Mouse (Mus musculus): ENCODE results near the gene Trim33.

Trim33 gene

GRCm38 (mm10) chr3:103279182-103280149 lies at the start of gene Trim33:
Trim33 (plus strand) TSS chr3:103279293.
- peak; percentile 92 for DNase-seq (ENCODE audit: extremely low spot score)

DNA sequence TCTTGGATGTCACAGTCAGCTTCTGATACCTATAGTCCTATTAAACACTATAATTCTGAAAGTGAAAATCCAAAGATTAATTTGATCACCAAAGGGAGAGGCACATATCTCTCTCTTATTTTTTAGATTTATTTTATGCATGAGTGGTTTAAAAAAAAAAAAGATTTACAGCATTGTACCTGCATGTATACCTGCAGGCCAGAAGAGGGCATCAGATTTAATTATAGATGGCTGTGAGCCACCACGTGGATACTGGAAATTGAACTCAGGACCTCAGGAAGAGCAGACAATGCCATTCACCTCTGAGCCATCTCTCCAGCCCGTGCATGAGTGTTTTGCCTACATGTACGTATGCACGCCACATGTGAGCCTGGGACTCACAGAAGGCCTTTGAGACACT lies 46.7 kb upstream of the Trim33 start:
- no peak for DNase-seq (ENCODE audit: extremely low spot score)

GRCm38 (mm10) chr3:103241524-103241923 lies 37.6 kb upstream of the Trim33 start:
- DNase-seq (ENCODE audit: extremely low spot score) = no peak

DNA sequence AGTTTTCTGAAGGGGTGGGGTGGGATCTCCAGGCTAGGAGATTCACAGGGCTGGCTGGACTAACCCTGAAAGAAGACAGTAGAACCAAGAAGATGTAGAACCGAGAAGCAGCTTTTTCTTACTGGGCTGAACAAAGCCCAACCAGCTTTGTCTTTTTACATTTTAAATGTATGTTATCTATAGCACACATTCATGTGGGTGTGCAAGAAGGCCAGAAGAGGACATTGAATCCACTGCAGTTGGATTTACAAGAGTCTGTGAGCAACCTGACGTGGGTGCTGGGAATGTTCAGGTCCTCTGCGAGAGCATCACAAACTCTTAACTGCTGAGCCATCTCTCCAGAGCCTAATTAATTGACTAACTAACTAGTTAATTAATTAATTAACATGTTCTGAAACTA lies 36.9 kb upstream of the Trim33 start:
- DNase-seq (ENCODE audit: extremely low spot score) = no peak

DNA sequence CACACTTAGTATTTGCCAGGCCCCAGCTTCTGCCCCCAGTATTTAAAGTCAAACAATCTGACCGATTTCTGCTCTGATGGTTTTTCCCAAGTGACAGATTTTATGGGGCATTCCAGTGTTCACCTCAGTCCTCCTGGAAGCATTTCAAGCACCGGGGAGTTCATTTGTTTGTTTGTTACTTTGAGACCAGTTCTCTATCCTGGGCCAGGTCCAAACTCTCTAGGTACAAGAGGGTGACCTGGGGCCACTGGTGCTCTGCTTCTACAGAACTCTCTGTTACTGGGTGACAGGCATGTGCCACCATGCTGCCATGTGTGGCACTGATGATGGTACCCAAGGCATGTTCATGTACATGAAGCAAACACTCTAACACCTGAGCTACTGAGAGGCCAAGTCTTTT lies 35.6 kb upstream of the Trim33 start:
- no peak for DNase-seq (ENCODE audit: extremely low spot score)

- no peak for DNase-seq (ENCODE audit: extremely low spot score)
Measured at GRCm38 (mm10) chr3:103246627-103247260, 32.3 kb upstream of the Trim33 start.

DNA sequence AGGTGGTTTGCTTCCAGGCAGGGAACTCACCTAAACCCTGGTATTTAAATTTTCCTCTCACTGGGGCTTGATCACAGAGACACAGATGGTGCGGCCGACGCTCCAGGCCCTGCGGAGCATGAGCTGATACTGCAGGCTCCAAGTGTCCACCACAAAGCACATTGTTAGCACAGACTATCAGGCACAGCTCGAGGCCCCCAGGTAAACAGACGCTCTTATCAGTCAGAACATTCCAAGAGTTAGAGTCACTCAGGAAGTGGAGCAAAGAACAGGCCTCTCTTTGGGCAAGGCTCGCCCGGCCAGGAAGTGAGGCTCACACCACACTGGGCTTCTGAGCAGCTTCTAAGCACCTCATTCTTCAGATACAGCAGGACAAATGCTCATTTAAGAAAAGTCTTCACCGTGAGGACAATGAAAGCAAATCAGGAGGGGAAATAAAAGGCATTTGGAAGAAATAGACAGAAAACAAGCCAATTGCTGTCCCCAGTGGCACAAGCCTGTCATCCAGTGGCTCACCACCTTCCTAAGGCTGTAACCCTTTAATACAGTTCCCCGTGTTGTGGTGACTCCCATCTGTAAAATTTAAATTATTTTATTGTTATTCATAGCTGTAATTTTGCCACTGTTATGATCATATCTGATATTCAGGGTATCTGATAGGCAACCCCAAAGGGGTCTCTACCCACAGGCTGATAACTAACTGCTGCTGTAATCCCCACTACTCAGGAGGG lies 22.8 kb upstream of the Trim33 start:
- no peak for DNase-seq (ENCODE audit: extremely low spot score)

DNA sequence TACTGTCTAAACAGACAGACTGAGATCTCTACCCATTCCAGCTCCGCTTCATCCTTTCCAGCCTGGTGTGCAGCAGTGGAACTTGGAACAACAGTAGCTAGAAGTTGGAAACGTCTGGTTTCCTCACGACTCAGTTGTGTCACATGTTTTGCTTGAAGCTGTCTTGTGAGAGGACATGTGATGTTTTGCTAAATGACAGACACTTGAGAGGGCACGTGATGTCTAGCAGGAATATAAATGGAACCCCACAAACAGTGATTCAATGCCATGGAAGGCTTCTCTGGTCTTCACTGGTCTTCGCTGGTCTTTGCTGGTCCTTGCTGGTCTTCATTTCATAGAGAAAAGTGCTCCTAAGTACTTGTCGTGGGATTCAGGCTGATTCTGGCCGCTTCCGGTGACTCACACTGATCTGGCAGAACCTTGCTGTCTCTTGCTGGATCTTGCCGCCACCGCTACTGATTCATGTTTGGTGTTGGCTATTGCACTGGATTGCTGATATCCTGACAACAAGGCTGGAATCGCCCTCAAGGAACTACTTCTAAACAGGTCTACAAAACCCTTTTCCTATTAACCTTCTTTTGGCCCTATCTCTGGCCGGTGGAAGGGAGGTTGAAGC lies 16.2 kb upstream of the Trim33 start:
- no peak for DNase-seq (ENCODE audit: extremely low spot score)

GRCm38 (mm10) chr3:103278561-103279181 lies 422 bp upstream of the Trim33 start:
- peak; percentile 47 for DNase-seq (ENCODE audit: extremely low spot score)

DNA sequence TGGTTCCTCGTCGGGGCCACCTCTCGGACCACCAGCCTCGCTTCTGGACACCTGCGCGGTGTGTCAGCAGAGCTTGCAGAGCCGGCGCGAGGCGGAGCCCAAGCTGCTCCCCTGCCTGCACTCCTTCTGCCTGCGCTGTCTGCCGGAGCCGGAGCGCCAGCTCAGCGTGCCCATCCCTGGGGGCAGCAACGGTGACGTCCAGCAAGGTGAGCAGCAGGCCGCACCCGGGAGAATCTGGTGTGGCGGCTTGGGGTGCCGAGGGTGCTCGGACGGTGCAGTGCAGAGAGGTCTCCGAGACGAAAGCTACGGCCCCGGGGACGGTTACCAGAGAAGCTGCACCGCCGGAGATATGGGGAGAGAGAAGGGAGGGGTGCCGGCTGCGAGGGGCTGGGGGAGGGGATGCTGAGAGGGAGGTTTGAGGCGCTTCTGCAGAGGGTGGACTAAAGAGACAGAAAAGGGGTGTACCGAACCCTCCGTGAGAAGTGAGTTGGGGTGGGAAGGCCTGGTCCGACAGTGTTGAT lies 1.2 kb downstream of the Trim33 start:
- DNase-seq (ENCODE audit: extremely low spot score) = peak; percentile 62

DNA sequence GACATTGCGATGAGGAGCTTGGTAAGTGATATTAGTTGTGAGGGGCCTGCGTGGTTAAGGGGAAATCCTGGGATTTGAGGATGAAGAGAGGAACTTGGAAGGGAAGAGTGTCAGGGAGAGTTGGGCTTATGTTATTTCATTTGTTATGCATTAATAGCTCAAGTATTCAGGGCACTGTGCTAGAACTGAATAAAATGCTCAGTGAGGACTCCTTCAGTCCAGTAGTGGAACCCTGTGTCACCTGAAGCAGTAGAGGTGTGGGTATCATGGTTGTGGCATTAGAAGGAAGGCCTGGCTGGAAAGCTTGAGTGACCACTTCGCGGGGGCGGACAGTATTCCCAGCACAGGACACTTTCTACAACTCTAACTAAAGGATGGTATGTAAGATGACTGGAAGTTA lies 1.8 kb downstream of the Trim33 start:
- DNase-seq (ENCODE audit: extremely low spot score) = no peak

DNA sequence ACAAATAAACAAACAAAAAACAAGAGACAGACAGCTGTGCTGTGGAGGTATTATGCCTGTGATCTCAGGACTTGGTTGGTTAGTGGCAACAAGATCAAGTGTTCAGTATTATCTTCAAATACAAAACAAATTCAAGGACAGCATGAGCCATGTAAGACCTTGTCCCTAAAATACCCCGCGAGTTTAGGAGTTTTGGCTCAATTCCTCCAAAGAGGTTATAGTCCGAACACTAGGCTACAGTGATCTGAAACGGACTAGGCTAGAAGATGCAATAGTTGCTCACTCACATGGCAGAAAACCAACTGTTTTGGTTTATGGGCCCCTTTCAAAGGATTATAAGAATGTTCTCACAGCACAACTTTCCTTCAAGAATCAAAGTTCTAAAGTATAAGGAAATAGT lies 9.7 kb downstream of the Trim33 start:
- no peak for DNase-seq (ENCODE audit: extremely low spot score)

DNA sequence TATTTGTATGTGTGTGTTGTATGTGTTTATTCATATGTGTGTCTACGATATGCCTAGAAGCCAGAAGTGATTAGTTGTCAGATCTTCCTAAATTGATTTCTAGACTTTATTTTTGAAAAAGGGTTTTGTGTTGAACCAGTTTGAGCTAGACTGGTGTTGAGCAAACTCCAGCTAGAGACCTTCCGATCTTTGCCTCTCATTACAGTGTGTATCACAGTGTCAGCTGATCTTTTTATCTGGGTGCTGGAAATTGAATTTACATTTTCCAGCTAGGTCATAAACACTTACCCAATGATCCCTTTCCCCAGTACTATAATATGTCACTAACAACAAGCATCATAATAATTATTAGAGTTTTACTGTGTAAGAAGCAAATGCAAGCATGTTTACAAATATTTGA lies 12.0 kb downstream of the Trim33 start:
- DNase-seq (ENCODE audit: extremely low spot score) = no peak

GRCm38 (mm10) chr3:103305411-103305982 lies 26.4 kb downstream of the Trim33 start:
- no peak for DNase-seq (ENCODE audit: extremely low spot score)

DNA sequence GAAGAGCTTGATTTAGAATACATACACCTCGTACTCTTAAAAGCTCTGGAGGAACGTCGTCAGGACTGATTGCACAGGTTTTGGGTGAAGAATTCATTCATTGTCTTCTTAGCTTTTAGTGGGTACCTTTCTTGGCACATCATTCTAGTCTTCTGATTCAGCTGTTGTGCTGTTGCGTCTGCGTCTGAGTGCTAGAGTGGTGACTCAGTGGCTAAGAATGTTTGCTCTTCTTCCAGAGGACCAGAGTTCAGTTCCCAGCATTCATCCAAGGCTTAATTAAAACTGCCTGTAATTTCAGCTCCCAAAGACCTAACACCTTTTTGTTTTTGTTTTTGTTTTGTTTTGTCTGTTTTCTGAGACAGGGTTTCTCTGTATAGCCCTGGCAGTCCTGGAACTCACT lies 30.2 kb downstream of the Trim33 start:
- no peak for DNase-seq (ENCODE audit: extremely low spot score)

DNA sequence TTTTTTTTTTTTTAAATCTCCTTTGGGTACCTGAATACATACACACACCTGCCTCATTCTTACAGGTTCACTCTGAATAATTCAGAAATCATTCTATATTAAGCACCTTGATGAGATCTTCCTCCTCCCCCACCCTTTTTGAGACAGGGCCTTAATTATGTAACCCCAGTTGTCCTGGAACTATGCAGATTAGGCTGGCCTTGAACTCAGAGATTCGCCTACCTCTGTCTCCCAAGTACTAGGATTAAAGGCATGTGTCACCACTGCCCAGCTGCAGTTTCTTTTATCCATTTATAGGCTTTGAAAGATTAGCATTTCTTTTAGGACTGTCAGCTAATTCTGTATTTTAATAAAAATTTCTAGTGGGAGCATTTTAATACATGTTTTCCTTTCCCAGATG lies 30.7 kb downstream of the Trim33 start:
- DNase-seq (ENCODE audit: extremely low spot score) = no peak

DNA sequence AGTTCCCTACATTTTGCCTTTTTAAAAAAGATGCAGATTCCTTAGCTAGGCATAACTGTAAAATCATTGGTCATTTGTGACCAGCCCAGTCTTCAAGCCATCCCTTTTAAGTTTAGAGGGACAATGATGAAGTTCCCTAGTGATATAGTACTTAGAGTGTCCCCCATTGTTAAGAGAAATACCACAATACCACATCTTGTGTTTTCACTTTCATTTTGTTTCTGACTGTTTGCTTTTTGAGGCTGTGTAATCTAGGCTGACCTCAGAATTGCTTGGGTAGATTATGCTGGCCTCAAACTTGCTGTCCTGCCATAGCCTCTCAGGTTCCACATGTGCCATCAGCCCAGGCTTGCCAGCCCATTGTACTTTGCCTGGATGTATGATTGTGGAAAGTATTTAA lies 35.2 kb downstream of the Trim33 start:
- no peak for DNase-seq (ENCODE audit: extremely low spot score)

GRCm38 (mm10) chr3:103335371-103335770 lies 56.3 kb downstream of the Trim33 start:
- no peak for DNase-seq (ENCODE audit: extremely low spot score)

- DNase-seq (ENCODE audit: extremely low spot score) = no peak
Measured at GRCm38 (mm10) chr3:103346658-103347057, 67.6 kb downstream of the Trim33 start.

GRCm38 (mm10) chr3:103353518-103353917 lies 74.4 kb downstream of the Trim33 start:
- DNase-seq (ENCODE audit: extremely low spot score) = no peak

DNA sequence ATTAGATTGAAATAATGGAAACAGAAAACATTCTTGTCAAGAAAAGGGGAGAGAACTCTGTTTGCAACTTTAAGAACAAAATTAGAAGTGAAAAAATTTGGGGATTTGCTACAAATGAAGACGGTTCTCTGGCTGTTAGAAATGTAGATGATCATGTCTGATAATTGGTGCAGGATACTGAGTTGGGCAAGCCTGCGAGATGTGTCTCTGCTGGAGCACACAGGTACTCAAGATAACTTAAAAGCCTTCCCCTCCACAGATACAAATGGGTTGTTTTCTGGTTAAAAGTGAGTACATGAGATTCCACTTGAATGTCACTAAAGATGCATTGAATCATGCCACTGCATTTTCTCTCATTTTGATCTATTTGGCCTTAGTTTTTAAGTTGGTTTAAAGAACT lies 74.9 kb downstream of the Trim33 start:
- DNase-seq (ENCODE audit: extremely low spot score) = no peak

All from embryo, embryonic 9.5 days (tissue).